Mouse (Mus musculus): Measurements from ENCODE around the gene Tmem206. TPM values are rescaled to one million over a fixed set of nuclear protein-coding genes. Genes with fewer than 3 reads are reported as not detected.

Gene Tmem206
- 13.5 TPM in 2 replicates for total RNA-seq (2014; fragmentation: Nextera tagmentation)
- total RNA-seq (2017) = 9.8 and 15.5 TPM in 2 replicates

GRCm38 (mm10) chr1:191325726-191326232 lies at the start of gene Tmem206:
Gene Tmem206, plus strand, starts transcription at chr1:191325912.
- ATAC-seq (replicated peaks; ENCODE audit: low FRiP score, low TSS enrichment, poor library complexity, severe bottlenecking) = peak; percentile 90

- no peak for ATAC-seq (replicated peaks; ENCODE audit: low FRiP score, low TSS enrichment, poor library complexity, severe bottlenecking)
Observed at GRCm38 (mm10) chr1:191276181-191276580, 49.5 kb upstream of the Tmem206 start.

GRCm38 (mm10) chr1:191277549-191278059 lies 48.1 kb upstream of the Tmem206 start:
- no peak for ATAC-seq (replicated peaks; ENCODE audit: low FRiP score, low TSS enrichment, poor library complexity, severe bottlenecking)

- ATAC-seq (replicated peaks; ENCODE audit: low FRiP score, low TSS enrichment, poor library complexity, severe bottlenecking) = no peak
Observed at GRCm38 (mm10) chr1:191278324-191278723, 47.4 kb upstream of the Tmem206 start.

GRCm38 (mm10) chr1:191281171-191281570 lies 44.5 kb upstream of the Tmem206 start:
- ATAC-seq (replicated peaks; ENCODE audit: low FRiP score, low TSS enrichment, poor library complexity, severe bottlenecking) = no peak

- no peak for ATAC-seq (replicated peaks; ENCODE audit: low FRiP score, low TSS enrichment, poor library complexity, severe bottlenecking)
Observed at GRCm38 (mm10) chr1:191282319-191282718, 43.4 kb upstream of the Tmem206 start.

GRCm38 (mm10) chr1:191283110-191284040 lies 42.3 kb upstream of the Tmem206 start:
- ATAC-seq (replicated peaks; ENCODE audit: low FRiP score, low TSS enrichment, poor library complexity, severe bottlenecking) = no peak

GRCm38 (mm10) chr1:191284502-191284901 lies 41.2 kb upstream of the Tmem206 start:
- no peak for ATAC-seq (replicated peaks; ENCODE audit: low FRiP score, low TSS enrichment, poor library complexity, severe bottlenecking)

- ATAC-seq (replicated peaks; ENCODE audit: low FRiP score, low TSS enrichment, poor library complexity, severe bottlenecking) = peak; percentile 90
Observed at GRCm38 (mm10) chr1:191288762-191289161, 37.0 kb upstream of the Tmem206 start.

GRCm38 (mm10) chr1:191292348-191292747 lies 33.4 kb upstream of the Tmem206 start:
- ATAC-seq (replicated peaks; ENCODE audit: low FRiP score, low TSS enrichment, poor library complexity, severe bottlenecking) = no peak

GRCm38 (mm10) chr1:191293051-191293450 lies 32.7 kb upstream of the Tmem206 start:
- ATAC-seq (replicated peaks; ENCODE audit: low FRiP score, low TSS enrichment, poor library complexity, severe bottlenecking) = no peak

- ATAC-seq (replicated peaks; ENCODE audit: low FRiP score, low TSS enrichment, poor library complexity, severe bottlenecking) = no peak
Observed at GRCm38 (mm10) chr1:191293996-191294795, 31.5 kb upstream of the Tmem206 start.

- ATAC-seq (replicated peaks; ENCODE audit: low FRiP score, low TSS enrichment, poor library complexity, severe bottlenecking) = no peak
Observed at GRCm38 (mm10) chr1:191295784-191296183, 29.9 kb upstream of the Tmem206 start.

- ATAC-seq (replicated peaks; ENCODE audit: low FRiP score, low TSS enrichment, poor library complexity, severe bottlenecking) = no peak
Observed at GRCm38 (mm10) chr1:191296445-191296844, 29.3 kb upstream of the Tmem206 start.

- no peak for ATAC-seq (replicated peaks; ENCODE audit: low FRiP score, low TSS enrichment, poor library complexity, severe bottlenecking)
Observed at GRCm38 (mm10) chr1:191298304-191298703, 27.4 kb upstream of the Tmem206 start.

- 0 out of 2 replicates have a peak, but pooled peaks have one; percentile 45 for ATAC-seq (replicated peaks; ENCODE audit: low FRiP score, low TSS enrichment, poor library complexity, severe bottlenecking)
Observed at GRCm38 (mm10) chr1:191299215-191299942, 26.3 kb upstream of the Tmem206 start.

- ATAC-seq (replicated peaks; ENCODE audit: low FRiP score, low TSS enrichment, poor library complexity, severe bottlenecking) = no peak
Observed at GRCm38 (mm10) chr1:191301903-191302302, 23.8 kb upstream of the Tmem206 start.

GRCm38 (mm10) chr1:191303736-191304135 lies 22.0 kb upstream of the Tmem206 start:
- no peak for ATAC-seq (replicated peaks; ENCODE audit: low FRiP score, low TSS enrichment, poor library complexity, severe bottlenecking)

- ATAC-seq (replicated peaks; ENCODE audit: low FRiP score, low TSS enrichment, poor library complexity, severe bottlenecking) = no peak
Observed at GRCm38 (mm10) chr1:191304216-191304615, 21.5 kb upstream of the Tmem206 start.

All from megakaryocyte-erythroid progenitor cell, adult 5-6 weeks (primary cell).